Mouse (Mus musculus) testis, adult 2 months (tissue): Measurements from ENCODE around the gene Fxn.

Source experiments
- CTCF ChIP-seq: fragments of 200-500 bp; IDR thresholded peaks from 2 replicates; pipeline ENCODE4 v1.5.1; 2012; ENCODE audit warnings: low read depth, mild to moderate bottlenecking, inconsistent platforms, low read length, moderate library complexity; ENCODE audit not compliant: control insufficient read depth, insufficient read depth, insufficient replicate concordance
- POLR2A ChIP-seq: fragments of 200-500 bp; IDR thresholded peaks from 2 replicates; pipeline ENCODE4 v1.6.1; 2012; ENCODE audit warnings: low read depth, mild to moderate bottlenecking, inconsistent platforms, low read length, moderate library complexity; ENCODE audit not compliant: control insufficient read depth

- TF ChIP-seq CTCF (no peak), POLR2A (no peak)
Measured at GRCm38 (mm10) chr19:24258368-24258767, 22.0 kb downstream of the Fxn start.
